Mouse (Mus musculus) thymus, postnatal 10 days (tissue): Measurements from ENCODE around the gene Hoxa5.
A peak's percentile ranks its signal among the peaks of the same experiment; 100 is the strongest.

Experiments
- DNase-seq, 2 experiments: peaks; one replicate each; pipeline ENCODE4 v3.0.0; 2021; ENCODE audit warnings: low spot score in 2 of 2

Gene Hoxa5

GRCm38 (mm10) chr6:52214271-52214670 lies 9.9 kb upstream of the Hoxa5 start:
- DNase-seq, result no peak

- DNase-seq, result no peak
These were observed 9.0 kb upstream of the Hoxa5 start, which contains the start of the genes Hoxa3 and Gm28308 for GRCm38 (mm10) chr6:52213119-52213986. TSS of gene Hoxa3 (minus strand) at chr6:52213336. TSS of gene Gm28308 (minus strand) at chr6:52213339.

GRCm38 (mm10) chr6:52212556-52213118 lies 8.2 kb upstream of the Hoxa5 start:
- DNase-seq, result no peak

- no peak for DNase-seq
These were observed 7.6 kb upstream of the Hoxa5 start for GRCm38 (mm10) chr6:52211961-52212360.

- DNase-seq, result peak in 1 of 2 experiments; percentile 72
These were observed 7.0 kb upstream of the Hoxa5 start for GRCm38 (mm10) chr6:52211170-52211935.

- DNase-seq, result no peak
These were observed 5.3 kb upstream of the Hoxa5 start for GRCm38 (mm10) chr6:52209685-52210046.

GRCm38 (mm10) chr6:52208868-52209684 lies 4.7 kb upstream of the Hoxa5 start:
- DNase-seq, result no peak

- no peak for DNase-seq
These were observed 3.9 kb upstream of the Hoxa5 start, which contains the start of gene Hoxa6 for GRCm38 (mm10) chr6:52208072-52208867. TSS of gene Hoxa6 (minus strand) at chr6:52208722.

- DNase-seq, result no peak
These were observed 3.2 kb upstream of the Hoxa5 start for GRCm38 (mm10) chr6:52207684-52207976.

GRCm38 (mm10) chr6:52206882-52207683 lies 2.7 kb upstream of the Hoxa5 start:
- no peak for DNase-seq

- DNase-seq, result no peak
These were observed 1.5 kb upstream of the Hoxa5 start for GRCm38 (mm10) chr6:52205638-52206621.

GRCm38 (mm10) chr6:52205221-52205620 lies 834 bp upstream of the Hoxa5 start:
- no peak for DNase-seq

- no peak for DNase-seq
These were observed 877 bp downstream of the Hoxa5 start for GRCm38 (mm10) chr6:52203371-52204049.

GRCm38 (mm10) chr6:52203121-52203370 lies 1.3 kb downstream of the Hoxa5 start:
- no peak for DNase-seq

- no peak for DNase-seq
These were observed 1.8 kb downstream of the Hoxa5 start for GRCm38 (mm10) chr6:52202362-52203120.

- no peak for DNase-seq
These were observed 3.1 kb downstream of the Hoxa5 start for GRCm38 (mm10) chr6:52201269-52201668.

- DNase-seq, result no peak
These were observed 3.6 kb downstream of the Hoxa5 start for GRCm38 (mm10) chr6:52200751-52201250.
